Mouse (Mus musculus) liver, adult 2 months (tissue): ENCODE results near the gene Gm20388.

Source experiments
- CTCF ChIP-seq: fragments of 200-500 bp; IDR thresholded peaks from 2 replicates; pipeline ENCODE4 v1.5.1; 2011; ENCODE audit warnings: low read depth, low read length, control low read depth
- POLR2A ChIP-seq: fragments of 200-500 bp; IDR thresholded peaks from 2 replicates; pipeline ENCODE4 v1.6.1; 2011; ENCODE audit warnings: low read length, control low read depth; ENCODE audit not compliant: insufficient read depth; ENCODE audit errors: extremely low read depth

GRCm38 (mm10) chr8:123982291-123982793, 4071.7 kb downstream of the Gm20388 start:
- no peak for TF ChIP-seq CTCF
- TF ChIP-seq POLR2A: no peak
